22 mouse cellular contexts compared by ENCODE assay signal in the genomic region with DNA sequence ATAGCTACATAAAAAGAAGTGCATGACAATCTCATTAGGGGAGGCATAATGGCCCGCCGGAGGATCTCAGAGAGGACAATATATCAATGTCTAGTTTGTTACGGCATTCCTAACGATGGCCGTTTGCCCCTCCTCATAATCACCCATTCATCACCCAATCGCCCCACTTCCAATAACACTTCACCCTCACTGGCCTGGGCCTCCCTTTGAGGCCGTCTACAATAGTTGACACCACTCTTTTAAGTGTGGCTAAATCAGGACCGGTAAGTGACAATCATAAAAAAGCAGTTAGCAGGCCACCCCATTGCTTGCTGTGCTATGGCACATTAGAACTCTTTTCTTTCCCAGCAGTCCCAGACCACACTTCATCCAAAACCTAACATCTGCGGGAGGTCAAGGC.
A peak's percentile ranks its signal among the peaks of the same experiment; 100 is the strongest.
DNase-seq lines count a peak whose midpoint lies in the region; ATAC-seq and TF ChIP-seq lines count a peak whose summit lies in the region.
"Had no signal": no experiment of that assay in that cellular context is flagged by ENCODE, and none has a peak within 500 bp of the region (broad histone marks: within the 10 kb centered on the region; RNA-seq: fewer than 3 reads in every experiment).

No protein-coding gene starts in this region.

- no peak overlapping the region for H3K4me2 ChIP-seq in hindbrain, embryonic 11.5 days (replicated peaks; ENCODE audit: low read depth, low read length)
- H3K4me2 ChIP-seq in hindbrain, postnatal 0 days (ENCODE audit: low read depth, low read length) = no peak overlapping the region
- no peak overlapping the region for H3K4me2 ChIP-seq in midbrain, embryonic 14.5 days (ENCODE audit: low read length)
- H3K4me2 ChIP-seq: embryonic facial prominence, embryonic 12.5 days; forebrain, embryonic 12.5 days; heart, embryonic 12.5 days; hindbrain, embryonic 15.5 days; liver, embryonic 11.5 days had no signal

- H3K27me3 ChIP-seq in hindbrain, embryonic 11.5 days (ENCODE audit: control insufficient read depth, insufficient read depth, low read length) = peaks cover 24% of the 10 kb centered on the region
- H3K27me3 ChIP-seq in hindbrain, postnatal 0 days (ENCODE audit: insufficient read depth, low read length) = no peaks in the 10 kb centered on the region
- H3K27me3 ChIP-seq in midbrain, embryonic 14.5 days (ENCODE audit: control insufficient read depth, insufficient read depth, low read length) = peaks cover 18% of the 10 kb centered on the region
- H3K27me3 ChIP-seq: embryonic facial prominence, embryonic 12.5 days; heart, embryonic 12.5 days; hindbrain, embryonic 15.5 days had no signal

- DNase-seq in hindbrain, embryonic 11.5 days (ENCODE audit: low spot score) = peak; percentile 51
- no peak for DNase-seq in hindbrain, postnatal 0 days (ENCODE audit: low spot score)
- peak; percentile 45 for DNase-seq in retina, postnatal 1 day
- no peak for DNase-seq in retina, embryonic 14.5 days (ENCODE audit: low spot score)
- DNase-seq in midbrain, embryonic 14.5 days = peak; percentile 29
- no peak for DNase-seq in gastrocnemius, postnatal 36 days
- DNase-seq: adrenal gland, postnatal 14 days; cerebellum, adult 8-10 months; heart, postnatal 10 days; kidney, postnatal 25 days; liver, postnatal 0 days had no signal

- no peak overlapping the region for H3K9ac ChIP-seq in hindbrain, embryonic 11.5 days (ENCODE audit: low read depth, low read length)
- H3K9ac ChIP-seq in hindbrain, postnatal 0 days (replicated peaks; ENCODE audit: low read length) = no peak overlapping the region
- no peak overlapping the region for H3K9ac ChIP-seq in midbrain, embryonic 14.5 days (replicated peaks; ENCODE audit: low read length)
- H3K9ac ChIP-seq: embryonic facial prominence, embryonic 12.5 days; forebrain, embryonic 12.5 days; heart, embryonic 12.5 days; hindbrain, embryonic 15.5 days; liver, postnatal 0 days had no signal

- 32% methylated on average over 9 of the region's 9 CpGs for WGBS in hindbrain, embryonic 11.5 days
- WGBS in hindbrain, postnatal 0 days = 24% methylated on average over 9 of the region's 9 CpGs
- WGBS in midbrain, embryonic 14.5 days = 19% methylated on average over 9 of the region's 9 CpGs

- H3K36me3 ChIP-seq in hindbrain, embryonic 11.5 days (ENCODE audit: control insufficient read depth, insufficient read depth, low read length) = no peaks in the 10 kb centered on the region
- H3K36me3 ChIP-seq in hindbrain, postnatal 0 days (ENCODE audit: insufficient read depth, low read length) = no peaks in the 10 kb centered on the region
- H3K36me3 ChIP-seq in midbrain, embryonic 14.5 days (ENCODE audit: control insufficient read depth, insufficient read depth, low read length) = no peaks in the 10 kb centered on the region
- H3K36me3 ChIP-seq: embryonic facial prominence, embryonic 12.5 days; forebrain, embryonic 12.5 days; heart, embryonic 12.5 days; hindbrain, embryonic 15.5 days had no signal

- intact Hi-C loops in gastrocnemius, postnatal 36 days (cut with DNase I) = no loop called here

- no peak overlapping the region for H3K4me3 ChIP-seq in hindbrain, embryonic 11.5 days (ENCODE audit: low read depth, low read length)
- no peak overlapping the region for H3K4me3 ChIP-seq in hindbrain, postnatal 0 days (ENCODE audit: low read length)
- no peak overlapping the region for H3K4me3 ChIP-seq in midbrain, embryonic 14.5 days (replicated peaks; ENCODE audit: low read depth, low read length)
- H3K4me3 ChIP-seq: embryonic facial prominence, embryonic 12.5 days; forebrain, embryonic 12.5 days; heart, embryonic 12.5 days; hindbrain, embryonic 15.5 days; layer of hippocampus, adult 2 months had no signal

- H3K27ac ChIP-seq in hindbrain, embryonic 11.5 days (ENCODE audit: low read depth, low read length) = no peak overlapping the region
- H3K27ac ChIP-seq in hindbrain, postnatal 0 days = no peak overlapping the region
- no peak overlapping the region for H3K27ac ChIP-seq in midbrain, embryonic 14.5 days (replicated peaks; ENCODE audit: low read depth, low read length)
- H3K27ac ChIP-seq: embryonic facial prominence, embryonic 12.5 days; hindbrain, embryonic 15.5 days; layer of hippocampus, adult 2 months; macrophage had no signal

- no peaks in the 10 kb centered on the region for H3K9me3 ChIP-seq in hindbrain, embryonic 11.5 days (ENCODE audit: control insufficient read depth, low read length)
- no peaks in the 10 kb centered on the region for H3K9me3 ChIP-seq in hindbrain, postnatal 0 days (ENCODE audit: low read length)
- no peaks in the 10 kb centered on the region for H3K9me3 ChIP-seq in midbrain, embryonic 14.5 days (ENCODE audit: control insufficient read depth, low read length)
- H3K9me3 ChIP-seq: embryonic facial prominence, embryonic 12.5 days; forebrain, embryonic 12.5 days; heart, embryonic 12.5 days; hindbrain, embryonic 15.5 days had no signal

- H3K4me1 ChIP-seq in hindbrain, embryonic 11.5 days (replicated peaks; ENCODE audit: control insufficient read depth, insufficient read depth, low read length) = peaks cover 7% of the 10 kb centered on the region; the same call in 1 of the 2 replicates
- peaks cover 19% of the 10 kb centered on the region for H3K4me1 ChIP-seq in hindbrain, postnatal 0 days (ENCODE audit: insufficient read depth, low read length)
- peaks cover 42% of the 10 kb centered on the region for H3K4me1 ChIP-seq in midbrain, embryonic 14.5 days (ENCODE audit: control insufficient read depth, insufficient read depth, low read length)
- H3K4me1 ChIP-seq: embryonic facial prominence, embryonic 12.5 days; heart, embryonic 12.5 days had no signal

- TF ChIP-seq CTCF in hindbrain, postnatal 0 days (IDR thresholded peaks at IDR 0.05; ENCODE audit: low read depth) = no peak

- peak; percentile 74 for ATAC-seq in hindbrain, embryonic 11.5 days (ENCODE audit: low FRiP score)
- no peak for ATAC-seq in hindbrain, postnatal 0 days
- ATAC-seq in midbrain, embryonic 14.5 days (ENCODE audit: low FRiP score, low TSS enrichment) = peak; percentile 28; the same call in 1 of the 2 replicates
- no peak for ATAC-seq in erythroid progenitor cell, adult 5-6 weeks (replicated peaks; ENCODE audit: low FRiP score, poor library complexity, severe bottlenecking)
- ATAC-seq: CD4-positive, CD25-positive, alpha-beta regulatory T cell, adult 4 months; intestine, embryonic 16.5 days; liver, postnatal 0 days; lung, postnatal 0 days had no signal

Comparison
In these comparisons a context has a peak if more than half of its experiments do, and no peak if none do; other contexts are left out.
1. ATAC-seq: peak in hindbrain, embryonic 11.5 days (single experiment) and midbrain, embryonic 14.5 days (single experiment); none in hindbrain, postnatal 0 days (single experiment) and erythroid progenitor cell, adult 5-6 weeks (single experiment).
2. DNase-seq: peak in hindbrain, embryonic 11.5 days (single experiment), retina, postnatal 1 day (single experiment) and midbrain, embryonic 14.5 days (single experiment); none in hindbrain, postnatal 0 days (single experiment), retina, embryonic 14.5 days (single experiment) and gastrocnemius, postnatal 36 days (0 of 2).